Mouse (Mus musculus) C2C12 (cell line): ENCODE results near the gene Slc22a23.

Experiments
- CTCF ChIP-seq: IDR thresholded peaks from one replicate; pipeline ENCODE4 v1.5.1; 2011; ENCODE audit not compliant: control insufficient read depth, insufficient read depth, insufficient read length
- MAX ChIP-seq: IDR thresholded peaks from one replicate; pipeline ENCODE4 v1.6.1; 2011; ENCODE audit warnings: mild to moderate bottlenecking, control low read depth
- MYOD1 ChIP-seq: IDR thresholded peaks from one replicate; pipeline ENCODE4 v1.6.1; 2011; ENCODE audit warnings: low read depth; ENCODE audit not compliant: control insufficient read depth, insufficient read length
- MYOG ChIP-seq: IDR thresholded peaks from one replicate; pipeline ENCODE4 v1.6.1; 2011; ENCODE audit not compliant: control insufficient read depth, insufficient read length; ENCODE audit errors: extremely low read depth
- USF1 ChIP-seq: IDR thresholded peaks from one replicate; pipeline ENCODE4 v1.6.1; 2011; ENCODE audit warnings: low read depth, mild to moderate bottlenecking, control low read depth, moderate library complexity

GRCm38 (mm10) chr13:34238646-34239290 lies 106.2 kb downstream of the Slc22a23 start:
- TF ChIP-seq MYOD1 (no peak), CTCF (no peak), USF1 (no peak), MAX (no peak), MYOG (no peak)
